Mouse (Mus musculus): ENCODE measurements around the gene Hspg2. TPM values are rescaled to one million over a fixed set of nuclear protein-coding genes. Genes with fewer than 3 reads are reported as not detected.

Hspg2 gene
- polyA plus RNA-seq, 1 experiment = 108 TPM

DNA sequence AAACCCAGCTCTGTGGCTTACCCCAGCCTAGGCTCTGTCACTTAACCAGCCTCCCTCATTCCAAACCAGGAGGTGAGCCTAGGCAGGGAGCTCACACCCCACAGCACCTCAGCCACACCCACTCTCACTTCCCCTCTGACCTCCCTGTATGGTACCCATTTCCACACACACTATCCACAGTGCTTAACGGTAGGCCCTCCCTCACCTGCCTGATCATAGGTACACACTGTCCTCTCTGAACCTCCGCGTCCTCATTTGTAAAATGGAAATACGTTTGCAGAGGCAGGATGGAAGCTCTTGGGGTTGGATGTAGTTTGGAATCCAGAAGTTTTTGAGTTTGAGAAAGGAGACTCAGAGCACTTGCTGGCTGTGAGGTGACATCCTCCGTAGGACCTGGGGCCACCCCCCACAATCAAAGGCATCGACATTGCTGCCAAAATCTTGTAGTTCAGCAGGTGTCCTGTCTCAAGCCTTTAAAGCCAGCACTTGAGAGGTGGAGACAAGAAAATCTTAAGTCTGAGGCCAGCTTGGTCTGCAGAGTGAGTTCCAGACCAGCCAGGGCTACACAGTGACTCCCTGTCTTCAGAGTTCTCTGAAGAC is 27.0 kb downstream of the Hspg2 start:
- H3K36me3 ChIP-seq (ENCODE audit: control insufficient read depth, insufficient read depth) = peaks cover 17% of the 10 kb centered on the region
- H3K27me3 ChIP-seq (ENCODE audit: control insufficient read depth, insufficient read depth, insufficient read length) = no peaks in the 10 kb centered on the region
- TF ChIP-seq CEBPB (IDR thresholded peaks at IDR 0.05; ENCODE audit: low read depth) = no peak
- TF ChIP-seq MAX (IDR thresholded peaks at IDR 0.05) = no peak
- TF ChIP-seq USF1 (IDR thresholded peaks at IDR 0.05; ENCODE audit: low read depth) = no peak
- TF ChIP-seq MYOD1 (IDR thresholded peaks at IDR 0.05; ENCODE audit: control insufficient read depth, insufficient read length, low read depth) = no peak
- TF ChIP-seq MYOG (IDR thresholded peaks at IDR 0.05; ENCODE audit: control insufficient read depth, extremely low read depth, insufficient read length) = no peak

GRCm38 (mm10) chr4:137497367-137497766 is 28.8 kb downstream of the Hspg2 start:
- H3ac ChIP-seq (ENCODE audit: control insufficient read depth, insufficient read length, low read depth) = no peak overlapping the region
- H3K36me3 ChIP-seq (ENCODE audit: control insufficient read depth, insufficient read depth) = peaks cover 18% of the 10 kb centered on the region
- peaks cover 97% of the 10 kb centered on the region for H3K79me2 ChIP-seq (ENCODE audit: control insufficient read depth, insufficient read depth)
- peaks cover 72% of the 10 kb centered on the region for H3K79me3 ChIP-seq (ENCODE audit: low read depth)
- no peak overlapping the region for H3K4me3 ChIP-seq (ENCODE audit: insufficient read depth, poor library complexity, severe bottlenecking)
- no peak for TF ChIP-seq MAX (IDR thresholded peaks at IDR 0.05)
- TF ChIP-seq CTCF (IDR thresholded peaks at IDR 0.05; ENCODE audit: control insufficient read depth, insufficient read depth, insufficient read length) = no peak
- TF ChIP-seq CEBPB (IDR thresholded peaks at IDR 0.05; ENCODE audit: low read depth) = no peak
- no peak for TF ChIP-seq MYOG (IDR thresholded peaks at IDR 0.05; ENCODE audit: control insufficient read depth, extremely low read depth, insufficient read length)
- H3K27me3 ChIP-seq (ENCODE audit: control insufficient read depth, insufficient read depth, insufficient read length) = no peaks in the 10 kb centered on the region

More for the DNA sequence above, 27.0 kb downstream of the Hspg2 start:
- Histone ChIP-seq H3ac (ENCODE audit: control insufficient read depth, insufficient read length, low read depth) (no peak overlapping the region), H3K4me3 (ENCODE audit: insufficient read depth, poor library complexity, severe bottlenecking) (no peak overlapping the region), H3K79me3 (ENCODE audit: low read depth) (peaks cover 75% of the 10 kb centered on the region), H3K79me2 (ENCODE audit: control insufficient read depth, insufficient read depth) (peaks cover 96% of the 10 kb centered on the region)

- peaks cover 97% of the 10 kb centered on the region for H3K79me2 ChIP-seq (ENCODE audit: control insufficient read depth, insufficient read depth)
- peak overlapping the region; percentile 39 for H3ac ChIP-seq (ENCODE audit: control insufficient read depth, insufficient read length, low read depth)
- H3K79me3 ChIP-seq (ENCODE audit: low read depth) = peaks cover 65% of the 10 kb centered on the region
- peaks cover 23% of the 10 kb centered on the region for H3K36me3 ChIP-seq (ENCODE audit: control insufficient read depth, insufficient read depth)
- H3K4me3 ChIP-seq (ENCODE audit: insufficient read depth, poor library complexity, severe bottlenecking) = no peak overlapping the region
- H3K27me3 ChIP-seq (ENCODE audit: control insufficient read depth, insufficient read depth, insufficient read length) = no peaks in the 10 kb centered on the region
- TF ChIP-seq MYOD1 (IDR thresholded peaks at IDR 0.05; ENCODE audit: control insufficient read depth, insufficient read length, low read depth) (peak; percentile 85), MYOG (IDR thresholded peaks at IDR 0.05; ENCODE audit: control insufficient read depth, extremely low read depth, insufficient read length) (no peak)
Measured at GRCm38 (mm10) chr4:137497892-137498722, 29.5 kb downstream of the Hspg2 start.

GRCm38 (mm10) chr4:137498882-137499583 is 30.5 kb downstream of the Hspg2 start:
- H3K4me3 ChIP-seq (ENCODE audit: insufficient read depth, poor library complexity, severe bottlenecking) = no peak overlapping the region

GRCm38 (mm10) chr4:137500149-137500548 is 31.6 kb downstream of the Hspg2 start:
- Histone ChIP-seq H3K4me3 (ENCODE audit: insufficient read depth, poor library complexity, severe bottlenecking) (no peak overlapping the region), H3K27me3 (ENCODE audit: control insufficient read depth, insufficient read depth, insufficient read length) (no peaks in the 10 kb centered on the region), H3K79me2 (ENCODE audit: control insufficient read depth, insufficient read depth) (peaks cover 81% of the 10 kb centered on the region), H3K79me3 (ENCODE audit: low read depth) (peaks cover 51% of the 10 kb centered on the region), H3ac (ENCODE audit: control insufficient read depth, insufficient read length, low read depth) (peak overlapping the region; percentile 26), H3K36me3 (ENCODE audit: control insufficient read depth, insufficient read depth) (peaks cover 42% of the 10 kb centered on the region)
- no peak for TF ChIP-seq MYOD1 (IDR thresholded peaks at IDR 0.05; ENCODE audit: control insufficient read depth, insufficient read length, low read depth)
- no peak for TF ChIP-seq CEBPB (IDR thresholded peaks at IDR 0.05; ENCODE audit: low read depth)
- TF ChIP-seq CTCF (IDR thresholded peaks at IDR 0.05; ENCODE audit: control insufficient read depth, insufficient read depth, insufficient read length) = no peak
- TF ChIP-seq MYOG (IDR thresholded peaks at IDR 0.05; ENCODE audit: control insufficient read depth, extremely low read depth, insufficient read length) = no peak
- no peak for TF ChIP-seq MAX (IDR thresholded peaks at IDR 0.05)
- TF ChIP-seq USF1 (IDR thresholded peaks at IDR 0.05; ENCODE audit: low read depth) = no peak
- no peak for TF ChIP-seq FOSL1 (IDR thresholded peaks at IDR 0.05; ENCODE audit: insufficient read depth, low read length, poor library complexity, severe bottlenecking)

More at GRCm38 (mm10) chr4:137498882-137499583, 30.5 kb downstream of the Hspg2 start:
- peaks cover 58% of the 10 kb centered on the region for H3K79me3 ChIP-seq (ENCODE audit: low read depth)
- peaks cover 32% of the 10 kb centered on the region for H3K36me3 ChIP-seq (ENCODE audit: control insufficient read depth, insufficient read depth)
- H3ac ChIP-seq (ENCODE audit: control insufficient read depth, insufficient read length, low read depth) = no peak overlapping the region
- H3K27me3 ChIP-seq (ENCODE audit: control insufficient read depth, insufficient read depth, insufficient read length) = no peaks in the 10 kb centered on the region
- H3K79me2 ChIP-seq (ENCODE audit: control insufficient read depth, insufficient read depth) = peaks cover 92% of the 10 kb centered on the region
- TF ChIP-seq USF1 (IDR thresholded peaks at IDR 0.05; ENCODE audit: low read depth) (no peak), CTCF (IDR thresholded peaks at IDR 0.05; ENCODE audit: control insufficient read depth, insufficient read depth, insufficient read length) (no peak), CEBPB (IDR thresholded peaks at IDR 0.05; ENCODE audit: low read depth) (no peak), FOSL1 (IDR thresholded peaks at IDR 0.05; ENCODE audit: insufficient read depth, low read length, poor library complexity, severe bottlenecking) (no peak), MYOD1 (IDR thresholded peaks at IDR 0.05; ENCODE audit: control insufficient read depth, insufficient read length, low read depth) (no peak), MYOG (IDR thresholded peaks at IDR 0.05; ENCODE audit: control insufficient read depth, extremely low read depth, insufficient read length) (no peak), MAX (IDR thresholded peaks at IDR 0.05) (no peak)
